Mouse (Mus musculus) heart, postnatal 25 days (tissue): ENCODE measurements around the gene Kcnn3. TPM values are rescaled to one million over a fixed set of nuclear protein-coding genes. Genes with fewer than 3 reads are reported as not detected.
A peak's percentile ranks its signal among the peaks of the same experiment; 100 is the strongest.

Experiments used
- DNase-seq: peaks from one replicate; pipeline ENCODE4 v3.0.0; 2022; ENCODE audit warnings: low spot score
- intact Hi-C: fragments of 180-260 bp; cut with DNase I; formaldehyde crosslinking; loops from one replicate; pipeline ENCODE4 v1.15.1; 2025
- total RNA-seq, 2 experiments: library from RNA; stranded (reverse); gene quantifications; 2 replicates each; pipeline ENCODE4 v1.2.3; 2021

Gene Kcnn3
- total RNA-seq, 2 experiments from 2014 or later: 2.3 to 2.8 TPM

GRCm38 (mm10) chr3:89603300-89603699 is 83.3 kb downstream of the Kcnn3 start:
- no peak for DNase-seq
- intact Hi-C loops: no loop called here

DNA sequence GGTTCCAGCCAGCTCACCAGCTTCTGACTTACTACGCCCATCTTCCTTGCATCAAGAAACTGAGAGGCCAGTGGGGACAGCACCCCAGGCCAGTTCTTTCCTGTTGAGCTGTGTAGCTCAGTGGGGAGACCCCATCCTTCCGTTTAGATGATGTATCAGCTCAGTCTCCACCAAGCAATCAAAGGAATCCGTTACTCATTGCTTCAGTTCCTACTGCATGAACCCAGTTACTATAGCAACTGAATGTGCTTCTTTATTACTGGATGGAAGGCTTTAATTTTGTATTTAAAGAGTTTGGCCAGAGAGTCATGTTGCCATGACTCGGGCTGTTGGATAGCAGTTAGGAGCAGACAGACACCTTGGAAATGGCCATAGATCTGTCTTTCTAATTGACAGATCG is 85.3 kb downstream of the Kcnn3 start:
- DNase-seq: no peak
- intact Hi-C loops: no loop called here

DNA sequence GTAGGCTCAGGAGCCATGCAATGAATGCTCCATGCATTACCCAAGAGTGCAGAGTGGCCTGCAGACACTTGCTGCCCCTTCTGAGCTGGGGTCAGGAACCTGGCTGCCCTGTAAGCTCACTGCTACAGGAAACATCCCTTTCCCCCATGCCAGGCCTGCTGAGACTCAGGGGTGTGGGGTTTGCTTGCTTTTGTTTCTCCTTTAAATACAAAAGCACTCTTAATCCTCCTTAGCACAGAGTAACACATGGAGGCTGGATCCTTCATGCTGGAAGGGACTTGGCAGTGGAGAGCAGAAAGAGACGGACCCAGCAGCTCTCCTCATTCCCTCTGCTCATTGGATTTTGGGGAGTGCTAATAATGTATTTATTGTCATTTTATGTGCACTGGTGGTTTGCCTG is 87.4 kb downstream of the Kcnn3 start:
- DNase-seq: no peak
- intact Hi-C loops: no loop called here

DNA sequence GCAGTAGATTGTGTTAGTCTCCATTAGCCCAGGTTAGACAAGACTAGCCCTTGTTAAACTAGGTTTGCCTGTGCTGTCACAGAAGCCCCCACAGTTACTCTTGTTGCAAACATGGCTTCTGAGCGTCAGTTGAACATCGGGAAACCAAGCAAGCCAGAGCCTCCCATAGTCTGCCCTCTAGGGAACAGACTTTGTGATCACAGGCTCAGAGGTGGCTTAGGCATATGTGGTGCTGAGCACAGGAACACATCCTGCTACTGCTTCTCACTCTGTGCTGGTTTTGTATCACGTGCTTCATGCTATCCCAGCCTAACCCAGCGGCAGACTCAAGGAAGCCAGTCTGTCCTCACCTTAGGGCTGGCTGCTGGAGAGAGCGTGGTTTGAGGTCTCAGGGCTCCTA is 92.1 kb downstream of the Kcnn3 start:
- no peak for DNase-seq
- intact Hi-C loops: no loop called here

GRCm38 (mm10) chr3:89613526-89614523 is 93.9 kb downstream of the Kcnn3 start:
- intact Hi-C loops: no loop called here
- DNase-seq: peak; percentile 40

- intact Hi-C loops: no loop called here
- no peak for DNase-seq
Measured at GRCm38 (mm10) chr3:89616861-89617260, 96.9 kb downstream of the Kcnn3 start.

DNA sequence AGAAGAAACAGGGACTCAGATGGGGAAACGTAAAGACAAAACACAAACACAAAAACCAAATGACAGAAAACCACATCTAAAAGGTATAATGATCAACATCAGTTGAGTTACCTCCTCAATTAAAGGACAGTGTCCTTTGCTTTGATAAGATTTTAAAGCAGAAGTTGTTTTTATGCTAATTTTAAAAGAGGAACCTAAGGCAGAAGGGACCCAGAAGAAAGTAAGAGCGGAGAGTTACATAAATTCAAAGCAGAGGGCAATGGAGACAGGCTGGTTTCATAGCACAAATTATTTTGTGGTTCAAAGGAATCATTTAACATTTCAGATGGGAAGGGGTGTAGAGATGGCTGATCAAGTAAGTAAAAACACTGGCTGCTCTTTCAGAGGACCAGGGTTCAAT is 97.4 kb downstream of the Kcnn3 start:
- intact Hi-C loops: no loop called here
- no peak for DNase-seq

GRCm38 (mm10) chr3:89622825-89623224 is 102.9 kb downstream of the Kcnn3 start:
- intact Hi-C loops: no loop called here
- DNase-seq: no peak

DNA sequence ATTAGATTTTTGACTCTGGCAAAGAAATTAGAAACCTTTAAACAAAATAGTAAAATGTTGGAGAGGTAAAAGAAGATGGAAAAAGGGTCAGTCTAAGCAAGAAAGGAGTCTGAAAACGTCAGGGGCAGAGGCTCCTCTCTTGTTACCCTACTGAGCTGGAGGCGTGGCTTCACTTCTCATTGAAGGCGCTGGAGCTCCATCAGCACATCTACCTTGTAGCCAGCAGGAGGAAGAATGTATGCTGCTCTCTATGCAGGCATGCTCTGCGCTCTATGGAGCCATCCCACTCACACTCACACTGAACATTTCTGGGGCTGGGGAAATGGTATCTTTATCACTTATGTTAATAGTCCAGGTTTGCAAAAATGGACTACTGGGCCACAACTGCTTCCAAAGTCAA is 103.6 kb downstream of the Kcnn3 start:
- intact Hi-C loops: no loop called here
- no peak for DNase-seq

DNA sequence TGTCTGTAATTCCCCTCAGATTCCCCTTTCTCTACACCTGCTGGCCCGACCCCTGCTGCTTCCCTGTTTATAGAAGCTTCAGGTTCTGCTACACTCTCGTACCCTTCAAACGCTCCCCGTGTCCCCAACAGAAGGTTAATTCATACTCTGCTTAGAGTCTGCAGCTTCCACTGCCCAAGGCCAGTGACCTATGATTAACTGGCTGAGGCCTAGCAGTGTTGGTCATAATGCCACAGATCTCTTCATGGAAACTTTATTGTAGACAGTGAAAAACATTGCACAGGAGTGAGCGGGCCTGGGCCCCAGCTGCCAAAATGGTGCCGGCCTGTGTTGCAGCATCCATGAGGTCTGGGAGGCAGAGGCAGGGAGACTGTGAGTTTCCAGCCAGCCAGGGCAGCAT is 104.0 kb downstream of the Kcnn3 start:
- no peak for DNase-seq
- intact Hi-C loops: no loop called here

GRCm38 (mm10) chr3:89624814-89625445 is 105.0 kb downstream of the Kcnn3 start:
- intact Hi-C loops: no loop called here
- no peak for DNase-seq

- DNase-seq: no peak
- intact Hi-C loops: no loop called here
Measured at GRCm38 (mm10) chr3:89626556-89626955, 106.6 kb downstream of the Kcnn3 start.

DNA sequence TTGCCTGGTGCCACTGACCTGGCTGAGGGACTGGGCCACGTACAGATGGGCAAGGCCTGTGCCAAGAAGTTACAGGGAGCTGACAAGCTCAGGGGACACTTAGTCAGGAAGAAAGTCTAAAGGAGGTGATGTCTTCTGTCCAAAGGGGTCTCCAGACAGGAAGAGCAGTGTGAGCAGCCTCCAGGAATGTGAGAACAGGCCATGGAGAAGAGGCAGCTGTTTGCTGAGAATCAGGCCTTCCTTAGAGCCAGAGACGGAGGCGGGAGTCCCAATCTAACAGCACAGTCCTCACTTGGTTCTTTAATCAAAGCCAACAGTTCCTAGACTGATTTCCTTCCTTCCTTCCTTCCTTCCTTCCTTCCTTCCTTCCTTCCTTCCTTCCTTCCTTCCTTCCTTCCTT is 109.8 kb downstream of the Kcnn3 start:
- intact Hi-C loops: no loop called here
- DNase-seq: no peak

GRCm38 (mm10) chr3:89631750-89632149 is 111.8 kb downstream of the Kcnn3 start:
- intact Hi-C loops: no loop called here
- peak; percentile 21 for DNase-seq

DNA sequence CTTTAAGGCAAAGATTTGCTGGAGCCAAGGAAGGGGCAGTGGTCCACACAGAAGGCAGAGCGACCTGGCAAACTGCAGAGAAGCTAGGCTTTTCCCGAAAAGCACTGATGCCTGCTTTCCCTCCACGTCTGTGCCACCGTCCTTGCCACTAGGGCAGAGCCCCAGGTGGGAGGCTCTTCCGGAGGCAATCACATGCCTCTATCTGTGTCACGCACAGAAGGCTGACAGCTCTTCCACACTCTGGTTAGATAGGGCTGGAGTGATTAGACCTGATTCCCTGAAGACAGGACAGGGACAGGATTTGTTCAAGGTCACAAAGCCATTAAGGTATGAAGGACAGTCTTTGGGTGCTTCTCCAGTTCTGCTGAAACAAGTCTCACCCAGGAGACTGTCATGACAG is 113.6 kb downstream of the Kcnn3 start:
- intact Hi-C loops: no loop called here
- DNase-seq: no peak

- peak; percentile 50 for DNase-seq
- intact Hi-C loops: no loop called here
Measured at GRCm38 (mm10) chr3:89633941-89634340, 114.0 kb downstream of the Kcnn3 start.

DNA sequence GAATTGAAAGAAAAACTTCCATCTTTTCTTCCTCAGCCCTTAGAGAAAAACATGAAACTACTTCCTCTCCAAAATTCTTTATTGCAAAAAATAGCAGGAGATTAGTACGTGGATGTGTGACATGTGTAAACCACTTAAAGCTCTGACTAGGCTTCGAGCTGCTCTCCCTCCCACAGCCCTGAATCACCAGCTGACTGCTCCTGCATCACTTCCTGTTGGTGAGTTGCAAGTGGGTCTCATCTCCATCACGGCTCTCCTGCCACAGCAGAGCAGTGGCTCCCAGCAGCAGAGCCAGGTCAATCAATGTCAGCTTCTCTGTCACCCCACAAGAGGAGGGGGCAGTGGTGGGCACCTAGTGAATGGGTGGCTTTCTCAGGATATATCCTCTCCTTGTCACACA is 120.8 kb downstream of the Kcnn3 start:
- no peak for DNase-seq
- intact Hi-C loops: no loop called here

DNA sequence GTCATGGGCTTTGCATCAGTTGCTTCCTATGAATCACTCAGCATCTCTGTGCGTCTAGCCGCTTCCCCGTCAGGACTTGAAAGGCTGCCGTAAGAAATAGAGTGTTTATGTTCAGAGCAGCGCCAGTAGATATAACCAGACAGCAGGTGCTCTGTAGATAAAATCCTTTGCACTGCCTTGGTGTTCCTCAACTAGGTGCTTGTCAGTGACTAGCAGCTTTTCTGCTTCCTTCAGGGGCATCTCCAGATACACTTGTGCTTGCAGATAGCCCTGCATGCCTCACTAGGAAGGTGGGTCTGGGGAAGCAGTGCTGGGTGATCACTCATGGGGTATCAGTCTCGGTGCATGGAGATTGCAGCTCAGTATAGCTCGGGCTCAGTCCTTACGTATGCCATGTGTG is 123.4 kb downstream of the Kcnn3 start:
- intact Hi-C loops: no loop called here
- no peak for DNase-seq

DNA sequence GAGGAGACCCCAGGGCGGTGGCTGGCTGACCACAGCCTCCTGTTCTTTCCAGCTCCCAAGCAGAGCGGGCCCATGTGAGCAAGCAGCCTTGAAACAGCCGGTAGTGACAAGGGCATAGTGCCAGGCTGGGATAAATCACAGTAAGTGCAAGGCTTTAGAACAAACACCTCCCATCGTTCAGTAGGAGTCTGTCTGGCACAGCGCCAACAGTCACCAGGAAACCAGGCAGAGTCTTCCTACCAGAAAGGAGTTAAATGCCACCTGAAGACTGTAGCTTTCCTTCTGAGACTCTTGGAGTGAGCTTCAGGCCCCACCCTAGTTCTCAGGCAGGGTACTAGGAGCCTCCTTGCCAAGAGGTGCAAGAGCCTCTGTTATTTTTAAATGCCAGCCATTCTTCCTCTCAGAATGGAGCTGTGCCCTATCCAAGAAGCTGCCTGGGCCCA is 126.9 kb downstream of the Kcnn3 start:
- DNase-seq: no peak
- intact Hi-C loops: no loop called here

DNA sequence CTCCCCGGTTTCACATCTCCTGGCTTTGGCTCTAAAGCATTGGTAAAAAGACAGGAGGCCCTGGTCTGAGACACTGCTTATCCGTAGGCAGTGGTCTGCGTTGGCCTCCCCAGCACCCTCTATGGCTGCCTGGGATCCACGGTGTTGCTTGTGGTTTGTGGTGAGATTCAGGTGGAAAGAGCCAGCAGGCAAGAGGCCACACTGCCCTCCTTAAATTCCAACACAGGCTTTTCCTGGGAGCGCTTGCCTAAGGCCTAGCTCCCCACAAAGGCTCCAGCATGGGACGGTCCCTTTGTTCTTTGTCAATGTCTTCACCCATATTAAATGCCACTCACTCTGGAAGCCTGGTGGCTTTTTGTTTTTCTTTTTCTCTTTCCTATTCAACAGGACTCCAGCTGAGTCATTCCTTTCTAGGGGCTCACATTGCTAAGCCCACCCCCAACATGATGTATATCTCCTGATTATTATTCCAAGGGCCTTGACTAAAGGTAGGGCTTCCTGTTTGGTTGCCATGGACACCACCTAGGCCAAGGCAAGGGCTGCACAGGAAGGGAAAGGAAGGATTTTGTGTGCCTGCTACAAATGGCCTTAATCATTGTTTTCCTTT is 127.4 kb downstream of the Kcnn3 start:
- DNase-seq: no peak
- intact Hi-C loops: no loop called here

GRCm38 (mm10) chr3:89649890-89650289 is 129.9 kb downstream of the Kcnn3 start:
- intact Hi-C loops: no loop called here
- DNase-seq: no peak
